Mouse (Mus musculus): ENCODE measurements around the gene Capn7.

GRCm38 (mm10) chr14:31388086-31388872 lies 51.8 kb downstream of the Capn7 start:
- TF ChIP-seq GATA1 (IDR thresholded peaks at IDR 0.05; ENCODE audit: borderline replicate concordance, low read length) (no peak), FLI1 (IDR thresholded peaks at IDR 0.05; ENCODE audit: low read length) (no peak)
